Mouse (Mus musculus): ENCODE results near the gene Tmem229a. TPM values are rescaled to one million over a fixed set of nuclear protein-coding genes. Genes with fewer than 3 reads are reported as not detected.

Gene Tmem229a
- polyA plus RNA-seq, 1 experiment = 34.5 TPM

DNA sequence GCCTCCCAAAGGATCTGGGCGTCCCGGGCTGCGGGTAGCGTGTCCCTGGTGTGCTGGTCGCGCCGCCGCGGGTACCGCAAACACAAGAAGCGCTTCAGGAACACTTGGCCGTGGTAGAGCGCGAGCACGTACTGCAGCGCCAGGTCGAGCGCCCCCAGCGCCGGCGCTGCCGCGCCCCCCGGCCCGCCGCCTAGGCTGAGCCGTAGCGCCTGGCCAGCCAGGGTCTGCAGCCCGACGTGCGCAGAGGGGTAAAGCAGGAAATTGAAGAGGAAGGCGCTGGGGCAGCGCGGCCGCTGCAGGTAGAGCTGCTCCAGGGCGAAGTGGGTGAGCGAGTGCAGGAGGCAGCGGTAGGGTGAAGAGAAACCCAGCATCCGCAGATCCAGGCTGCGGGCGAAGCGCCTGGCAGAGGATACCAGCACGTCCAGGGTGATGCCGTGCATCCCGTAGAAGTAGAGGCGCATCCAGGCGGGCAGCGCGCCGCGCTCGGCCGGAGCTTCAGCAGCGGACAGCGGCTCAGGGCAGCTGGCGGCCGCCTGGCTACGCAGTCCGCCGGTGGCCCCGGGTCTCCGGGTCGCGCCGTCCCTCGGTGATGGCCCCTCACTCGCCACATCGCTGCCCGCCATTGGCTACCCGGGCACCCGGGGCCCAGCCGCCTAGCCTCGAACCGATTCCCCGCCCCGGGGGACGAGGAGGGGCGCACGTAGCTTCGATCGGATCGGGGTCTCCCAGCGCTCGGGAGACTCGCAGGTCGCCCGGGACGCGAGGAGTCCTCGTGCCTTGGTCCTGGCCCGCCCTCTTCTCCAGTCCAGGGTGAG, 759 bp downstream of the Tmem229a start:
- no peak for TF ChIP-seq CTCF (IDR thresholded peaks at IDR 0.05; ENCODE audit: extremely low read depth, insufficient read depth, low read length)
- 0 out of 2 replicates have a peak, but pooled peaks have one; percentile 6 for TF ChIP-seq POLR2A (IDR thresholded peaks at IDR 0.05; ENCODE audit: extremely low read depth, insufficient read depth, low read length)
- Histone ChIP-seq H3K4me1 (ENCODE audit: control insufficient read depth, insufficient read depth, low read length) (peaks cover 2% of the 10 kb centered on the region; the same call in 1 of the 2 replicates), H3K27ac (ENCODE audit: insufficient read depth, low read length) (peak overlapping the region; percentile 100), H3K4me3 (ENCODE audit: insufficient read depth, low read length) (peak overlapping the region; percentile 90)

DNA sequence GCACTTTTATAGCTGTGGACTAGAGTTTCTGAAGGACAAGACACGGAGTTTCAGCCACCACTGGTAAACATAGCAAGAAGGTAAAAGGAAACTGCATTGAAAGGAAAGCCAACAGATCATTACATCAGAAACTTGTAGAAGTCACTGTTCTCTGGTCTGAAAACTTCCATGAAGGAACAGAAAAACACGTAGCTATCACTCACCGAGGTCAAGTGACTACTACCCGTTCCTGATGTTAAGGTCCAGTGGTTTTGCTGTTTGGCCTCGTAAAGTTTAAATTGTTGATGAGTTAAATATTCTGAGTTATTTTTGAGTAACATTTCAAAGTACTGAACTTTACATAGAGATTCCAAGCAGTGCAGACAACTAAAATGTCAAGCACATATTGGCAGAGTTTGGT, 2.0 kb downstream of the Tmem229a start:
- Histone ChIP-seq H3K4me1 (ENCODE audit: control insufficient read depth, insufficient read depth, low read length) (peaks cover 2% of the 10 kb centered on the region; the same call in 1 of the 2 replicates), H3K27ac (ENCODE audit: insufficient read depth, low read length) (no peak overlapping the region), H3K4me3 (ENCODE audit: insufficient read depth, low read length) (peak overlapping the region; percentile 90)
- TF ChIP-seq CTCF (IDR thresholded peaks at IDR 0.05; ENCODE audit: extremely low read depth, insufficient read depth, low read length) (no peak), POLR2A (IDR thresholded peaks at IDR 0.05; ENCODE audit: extremely low read depth, insufficient read depth, low read length) (no peak)

DNA sequence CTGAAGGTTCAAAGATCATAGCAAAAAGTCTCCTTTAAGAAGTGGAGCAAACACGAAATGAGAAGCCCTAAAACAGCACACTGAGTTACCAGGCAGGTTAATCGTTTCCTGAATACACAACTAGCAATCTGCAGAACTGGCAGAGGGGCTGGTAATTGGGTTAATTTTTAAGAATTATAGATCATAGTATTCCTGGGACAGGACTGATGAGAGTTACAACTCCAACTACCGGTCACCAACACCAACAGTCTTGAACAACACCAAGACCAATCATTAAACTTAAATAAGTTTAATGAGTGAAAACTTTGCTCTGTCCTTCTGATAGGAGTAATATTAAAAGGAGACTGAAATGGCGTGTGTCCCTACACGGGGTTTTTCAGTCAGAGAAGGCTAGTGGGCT, 3.8 kb downstream of the Tmem229a start:
- H3K27ac ChIP-seq (ENCODE audit: insufficient read depth, low read length) = no peak overlapping the region

DNA sequence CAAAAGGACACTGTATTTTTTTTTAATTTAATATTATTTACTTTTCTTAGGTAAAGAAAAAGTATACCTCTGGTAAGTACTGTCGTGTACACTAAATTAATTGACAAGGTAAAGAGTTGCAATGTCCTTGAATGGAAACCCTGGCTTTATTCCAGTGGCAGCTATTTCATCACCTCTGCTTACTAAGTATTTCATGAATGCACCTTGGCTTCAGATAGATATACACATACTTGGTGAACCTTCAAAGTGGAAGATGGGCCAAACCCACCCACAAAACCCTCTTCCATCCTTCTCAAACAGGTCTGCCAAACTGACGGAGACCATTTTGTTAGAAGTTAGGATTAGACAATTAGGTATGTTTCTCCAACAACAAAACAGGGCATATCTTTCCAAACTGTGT, 5.4 kb downstream of the Tmem229a start:
- Histone ChIP-seq H3K4me1 (ENCODE audit: control insufficient read depth, insufficient read depth, low read length) (no peaks in the 10 kb centered on the region), H3K27ac (ENCODE audit: insufficient read depth, low read length) (no peak overlapping the region), H3K4me3 (ENCODE audit: insufficient read depth, low read length) (no peak overlapping the region)
- TF ChIP-seq POLR2A (IDR thresholded peaks at IDR 0.05; ENCODE audit: extremely low read depth, insufficient read depth, low read length) (no peak), CTCF (IDR thresholded peaks at IDR 0.05; ENCODE audit: extremely low read depth, insufficient read depth, low read length) (no peak)

More for the DNA sequence above, 3.8 kb downstream of the Tmem229a start:
- TF ChIP-seq CTCF (IDR thresholded peaks at IDR 0.05; ENCODE audit: extremely low read depth, insufficient read depth, low read length) = no peak
- no peak for TF ChIP-seq POLR2A (IDR thresholded peaks at IDR 0.05; ENCODE audit: extremely low read depth, insufficient read depth, low read length)
- Histone ChIP-seq H3K4me3 (ENCODE audit: insufficient read depth, low read length) (peak overlapping the region; percentile 6; the same call in 1 of the 2 replicates), H3K4me1 (ENCODE audit: control insufficient read depth, insufficient read depth, low read length) (peaks cover 2% of the 10 kb centered on the region; the same call in 1 of the 2 replicates)

DNA sequence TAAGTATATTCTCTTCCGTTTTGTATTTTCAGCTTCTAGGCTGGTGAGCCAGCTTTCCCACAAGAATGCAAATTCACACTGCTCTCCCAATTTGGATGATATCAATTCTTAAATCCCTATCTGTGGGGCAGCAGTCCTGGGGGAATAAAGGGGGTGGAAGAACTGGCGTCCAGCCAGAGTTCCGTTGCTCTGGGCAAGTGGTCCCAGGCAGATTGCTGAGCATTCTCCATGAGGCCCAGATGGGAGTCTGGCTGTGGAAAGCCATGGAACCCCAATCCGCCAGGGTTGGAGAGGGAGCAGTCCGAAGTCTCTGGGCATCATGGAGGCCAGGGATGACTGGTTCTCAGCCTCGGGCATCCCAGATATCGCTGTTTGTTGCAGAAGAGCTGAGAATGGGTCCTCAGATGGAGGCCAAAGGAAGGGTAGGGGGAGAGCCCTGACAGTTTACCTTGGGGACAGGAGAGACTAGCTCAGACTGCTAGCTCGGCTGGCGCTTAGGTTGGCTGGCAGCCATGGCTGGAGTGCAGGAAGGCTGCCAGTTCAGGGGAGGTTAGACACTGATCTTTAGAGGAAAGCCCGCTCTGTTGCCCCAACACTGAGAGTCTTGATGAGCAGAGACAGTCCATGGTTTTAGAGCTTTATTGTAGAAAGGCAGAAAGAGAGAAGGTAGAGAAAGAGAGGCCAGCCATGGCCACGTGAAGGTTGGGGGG, 30.9 kb downstream of the Tmem229a start:
- no peaks in the 10 kb centered on the region for H3K4me1 ChIP-seq (ENCODE audit: control insufficient read depth, insufficient read depth, low read length)
- no peak overlapping the region for H3K27ac ChIP-seq (ENCODE audit: insufficient read depth, low read length)
- no peak overlapping the region for H3K4me3 ChIP-seq (ENCODE audit: insufficient read depth, low read length)
- TF ChIP-seq CTCF (IDR thresholded peaks at IDR 0.05; ENCODE audit: extremely low read depth, insufficient read depth, low read length) (no peak), POLR2A (IDR thresholded peaks at IDR 0.05; ENCODE audit: extremely low read depth, insufficient read depth, low read length) (no peak)

DNA sequence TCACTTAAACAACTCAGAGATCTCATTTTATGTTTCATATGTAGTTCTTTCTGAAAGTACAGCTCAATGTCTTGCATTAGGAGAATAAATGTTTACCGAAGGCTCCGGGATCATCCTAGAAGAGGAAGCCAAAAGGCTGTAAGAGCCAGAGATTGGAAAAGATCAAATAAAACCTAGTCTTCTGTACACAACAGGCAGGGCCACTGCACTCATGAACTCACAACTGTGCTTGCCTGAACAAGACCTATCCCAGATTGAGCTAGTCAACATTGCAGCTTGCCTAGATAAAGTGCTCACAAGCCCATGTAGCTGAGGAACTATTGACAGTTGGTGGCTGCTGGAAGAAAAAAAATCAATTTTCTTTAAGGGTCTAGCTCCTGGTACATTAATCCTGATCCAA, 42.5 kb downstream of the Tmem229a start:
- Histone ChIP-seq H3K4me1 (ENCODE audit: control insufficient read depth, insufficient read depth, low read length) (no peaks in the 10 kb centered on the region), H3K4me3 (ENCODE audit: insufficient read depth, low read length) (no peak overlapping the region), H3K27ac (ENCODE audit: insufficient read depth, low read length) (no peak overlapping the region)
- TF ChIP-seq POLR2A (IDR thresholded peaks at IDR 0.05; ENCODE audit: extremely low read depth, insufficient read depth, low read length) = no peak
- no peak for TF ChIP-seq CTCF (IDR thresholded peaks at IDR 0.05; ENCODE audit: extremely low read depth, insufficient read depth, low read length)

DNA sequence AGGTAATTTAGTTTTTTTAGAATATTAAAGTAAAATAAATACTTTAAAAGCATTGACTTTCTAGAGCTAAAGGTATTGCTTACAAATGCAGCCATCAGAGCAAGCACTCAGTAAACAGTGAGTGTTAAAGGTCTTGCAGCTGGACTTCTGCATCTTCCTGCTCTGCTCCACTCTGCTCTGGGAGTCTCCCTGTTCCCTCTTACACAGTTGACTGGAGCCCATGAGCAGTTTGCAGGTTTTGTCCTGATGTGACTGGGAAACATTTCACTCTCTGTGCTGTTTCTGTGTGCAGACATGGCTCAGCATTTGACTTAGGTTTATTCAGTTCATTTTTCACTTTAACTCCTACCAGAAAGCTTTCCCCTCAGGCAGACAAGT, 45.4 kb downstream of the Tmem229a start:
- H3K4me3 ChIP-seq (ENCODE audit: insufficient read depth, low read length) = no peak overlapping the region

DNA sequence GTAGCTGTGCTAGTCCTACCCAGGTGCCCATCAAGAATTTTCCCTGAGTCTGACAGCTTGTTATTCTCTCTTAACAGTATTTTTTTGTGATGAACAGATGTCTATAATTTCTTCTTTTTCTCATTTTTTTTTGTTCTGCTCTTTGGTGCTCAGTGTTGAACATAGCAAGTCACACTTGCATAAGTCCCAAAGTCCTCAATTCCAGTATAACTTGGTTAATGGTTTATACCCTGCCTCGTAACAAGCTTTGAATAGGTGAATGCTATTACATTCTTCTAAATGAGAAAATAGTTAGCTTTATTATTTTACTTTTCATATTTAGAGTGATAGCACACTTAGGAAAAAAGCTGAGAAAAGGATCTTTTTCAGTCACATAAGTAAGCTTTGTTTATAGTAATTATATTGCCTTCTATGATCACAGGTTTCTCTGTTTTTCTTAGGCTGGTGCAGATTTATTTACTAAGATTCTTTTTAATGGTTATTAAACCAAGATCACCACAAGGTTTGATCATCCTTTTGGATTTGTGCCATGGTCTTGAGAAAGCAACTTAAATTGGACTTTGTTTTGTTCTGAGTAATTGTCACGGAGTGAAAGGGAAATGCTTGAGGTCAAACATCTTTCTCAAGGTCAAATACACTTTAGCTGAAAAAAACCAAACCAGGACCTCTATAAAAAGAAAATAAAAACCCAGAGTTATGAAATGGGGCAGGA, 45.9 kb downstream of the Tmem229a start:
- no peak for TF ChIP-seq POLR2A (IDR thresholded peaks at IDR 0.05; ENCODE audit: extremely low read depth, insufficient read depth, low read length)
- no peak overlapping the region for H3K4me3 ChIP-seq (ENCODE audit: insufficient read depth, low read length)
- H3K27ac ChIP-seq (ENCODE audit: insufficient read depth, low read length) = no peak overlapping the region
- H3K4me1 ChIP-seq (ENCODE audit: control insufficient read depth, insufficient read depth, low read length) = no peaks in the 10 kb centered on the region

More for the DNA sequence above, 45.4 kb downstream of the Tmem229a start:
- TF ChIP-seq POLR2A (IDR thresholded peaks at IDR 0.05; ENCODE audit: extremely low read depth, insufficient read depth, low read length) (no peak), CTCF (IDR thresholded peaks at IDR 0.05; ENCODE audit: extremely low read depth, insufficient read depth, low read length) (no peak)
- H3K27ac ChIP-seq (ENCODE audit: insufficient read depth, low read length) = no peak overlapping the region
- no peaks in the 10 kb centered on the region for H3K4me1 ChIP-seq (ENCODE audit: control insufficient read depth, insufficient read depth, low read length)

DNA sequence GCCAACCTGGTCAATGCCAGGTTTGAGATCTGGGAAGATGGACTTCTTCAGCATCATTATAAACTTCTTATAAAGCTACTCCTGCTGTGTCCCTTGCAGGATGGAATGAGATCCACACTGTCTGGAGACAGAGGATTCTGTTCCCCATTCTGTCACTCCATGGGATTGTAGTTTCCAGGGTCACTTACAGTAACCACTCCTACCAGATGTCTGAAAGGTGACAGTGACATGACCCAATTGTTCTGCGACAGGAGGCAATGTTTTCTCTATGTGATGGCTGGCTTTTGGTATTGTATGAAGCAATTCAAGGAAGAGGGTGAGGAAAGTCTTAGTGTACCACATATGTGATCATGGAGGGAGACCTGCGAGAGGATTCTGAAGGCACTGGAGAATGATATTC, 48.3 kb downstream of the Tmem229a start:
- Histone ChIP-seq H3K4me3 (ENCODE audit: insufficient read depth, low read length) (no peak overlapping the region), H3K27ac (ENCODE audit: insufficient read depth, low read length) (no peak overlapping the region), H3K4me1 (ENCODE audit: control insufficient read depth, insufficient read depth, low read length) (no peaks in the 10 kb centered on the region)
- TF ChIP-seq CTCF (IDR thresholded peaks at IDR 0.05; ENCODE audit: extremely low read depth, insufficient read depth, low read length) (no peak), POLR2A (IDR thresholded peaks at IDR 0.05; ENCODE audit: extremely low read depth, insufficient read depth, low read length) (no peak)

All from cortical plate, adult 2 months (tissue).